Mouse (Mus musculus) heart, adult 18-20 months (tissue): ENCODE measurements around the gene Atat1. TPM values are rescaled to one million over a fixed set of nuclear protein-coding genes. Genes with fewer than 3 reads are reported as not detected.
"Not testable (repeated sequence)": the region's sequence is repeated elsewhere in the genome, so short reads cannot be mapped to it uniquely, and the experiment has no call there.

Source experiments
- DNase-seq, 2 experiments: peaks; one replicate each; pipeline ENCODE4 v3.0.0; 2021 to 2022; ENCODE audit warnings: mixed read lengths in 1 of 2
- long read RNA-seq, 2 experiments: library from polyadenylated mRNA; stranded (forward); transcript quantifications; one replicate each; pipeline ENCODE4 v2.0.0; 2021
- total RNA-seq, 2 experiments: library from RNA; stranded (reverse); gene quantifications; 2 replicates each; pipeline ENCODE4 v1.2.3; 2021

Atat1 gene
- total RNA-seq = 1 to 10 TPM; 5.9 to 6.5 TPM
- long read RNA-seq, experiment 1, partial matches to known transcripts = 0 of 3 reads
- long read RNA-seq, experiment 1, other reads (novel, unspliced or antisense) = 1 of 3 reads
- long read RNA-seq, experiment 2, partial matches to known transcripts = 0 of 2 reads
- long read RNA-seq, experiment 2, other reads (novel, unspliced or antisense) = 1 of 2 reads

DNA sequence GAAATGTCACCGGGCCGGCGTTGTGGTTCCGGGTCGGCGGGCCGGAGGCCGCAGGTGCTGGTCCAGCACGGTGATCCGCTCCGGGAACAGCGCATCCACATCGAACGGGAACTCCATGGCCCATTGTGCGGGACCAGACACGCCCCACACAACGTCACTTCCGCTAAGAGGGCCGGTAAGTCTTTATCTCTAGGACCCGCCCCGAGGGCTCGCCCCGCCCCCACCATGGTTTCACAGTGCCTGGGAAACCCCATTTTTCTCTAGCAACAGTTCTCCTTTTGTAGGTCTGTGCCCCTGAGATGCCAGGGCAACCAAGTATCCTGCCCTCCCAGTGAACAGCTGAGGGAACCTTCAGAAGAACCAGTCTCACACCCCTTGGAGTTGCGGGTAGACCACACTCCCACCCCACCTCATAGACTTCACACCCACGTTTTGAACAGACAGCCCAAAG, at the start of gene Atat1:
TSS of gene Atat1 (minus strand) at position 157 of the 451 bp plus-strand sequence.
- peak; percentile 96 to 97 for DNase-seq

DNA sequence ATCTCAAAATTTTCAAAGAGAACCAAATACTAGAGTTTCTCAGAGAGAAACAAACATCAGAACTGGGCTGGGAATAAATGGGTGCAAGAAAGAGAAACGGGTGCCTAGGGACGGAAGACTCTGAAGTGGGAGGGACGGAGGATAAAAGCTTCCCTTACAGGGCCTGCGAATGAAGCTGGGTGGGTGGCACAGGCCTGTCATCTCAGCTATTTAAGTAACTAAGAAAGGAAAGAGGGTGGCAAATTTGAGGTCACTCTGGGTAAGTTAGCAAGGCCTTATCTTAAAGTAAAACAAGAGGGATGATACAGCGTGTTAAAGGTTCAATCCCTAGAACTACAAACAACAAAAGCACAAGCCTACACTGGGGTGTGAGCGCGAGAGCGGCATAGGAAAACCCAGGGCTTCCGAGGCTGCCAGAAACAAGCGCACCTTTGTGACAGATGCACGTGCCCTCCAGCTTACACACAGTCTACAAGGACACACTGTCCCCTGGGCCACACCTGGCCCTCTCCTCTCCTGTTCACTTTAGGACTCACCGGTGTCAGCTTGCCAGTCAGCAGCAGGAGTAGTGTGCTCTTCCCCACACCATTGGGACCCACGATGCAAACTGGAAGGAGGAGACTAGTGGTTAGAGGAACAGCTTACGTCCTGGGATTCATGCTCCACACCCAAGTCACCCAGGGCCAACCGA, 48.8 kb upstream of the Atat1 start:
- no peak for DNase-seq

DNA sequence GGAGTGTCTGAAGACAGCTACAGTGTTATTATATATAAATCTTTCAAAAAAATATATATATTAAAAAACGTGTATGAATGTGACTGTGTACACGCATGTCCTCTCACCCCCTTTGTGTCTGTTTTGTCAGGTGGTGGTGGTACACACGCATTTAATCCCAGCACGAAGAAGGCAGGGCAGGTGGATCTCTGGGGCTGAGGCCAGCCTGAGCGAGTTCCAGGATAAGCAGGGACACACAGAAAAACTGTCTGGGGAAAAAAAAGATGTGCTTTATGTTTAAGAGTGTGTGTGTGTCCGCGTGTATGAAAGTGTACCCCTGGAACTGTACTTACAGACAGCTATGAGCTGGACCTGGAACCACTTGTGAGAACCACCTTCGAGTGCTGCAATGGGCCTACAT, 44.8 kb upstream of the Atat1 start:
- DNase-seq = no peak

DNA sequence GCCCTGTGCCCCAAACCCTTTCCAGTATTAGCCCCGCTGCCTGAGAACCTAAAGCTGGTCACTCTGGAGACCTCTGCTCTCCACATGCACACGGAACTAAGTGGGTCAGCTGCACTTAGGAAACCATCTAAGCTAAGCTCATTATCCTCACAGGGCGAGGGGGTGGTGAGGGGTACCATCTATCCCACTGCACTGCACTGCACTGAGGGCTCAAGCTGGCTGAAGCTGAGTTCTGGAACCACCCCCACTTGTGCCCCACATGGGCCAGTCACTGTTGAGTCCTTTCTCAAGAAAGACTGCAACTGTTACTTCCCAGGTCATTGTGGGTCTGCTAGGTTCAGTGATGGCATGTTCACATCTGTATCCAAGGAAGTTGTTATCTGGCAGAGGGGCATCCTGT, 42.7 kb upstream of the Atat1 start:
- not testable (repeated sequence) for DNase-seq

DNA sequence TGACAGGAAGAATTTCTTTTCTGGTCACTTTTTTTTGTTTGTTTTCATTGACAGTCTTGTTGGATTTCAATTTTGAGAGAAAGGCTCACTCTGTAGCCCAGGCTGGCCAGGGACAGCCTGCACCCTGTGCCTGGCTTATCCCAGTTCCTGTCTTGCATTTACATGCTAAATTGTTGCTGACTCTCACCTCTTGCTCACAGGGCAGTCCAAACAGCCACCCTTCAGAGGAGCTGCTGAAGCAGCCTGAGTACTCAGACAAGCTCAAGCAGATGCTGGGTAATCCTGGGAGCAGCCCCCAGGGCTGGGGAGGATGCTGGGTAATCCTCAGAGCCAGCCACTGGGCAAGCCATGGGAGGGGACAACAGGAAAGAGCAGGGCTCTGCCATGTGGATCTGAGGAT, 41.1 kb upstream of the Atat1 start:
- DNase-seq = not testable (repeated sequence)

DNA sequence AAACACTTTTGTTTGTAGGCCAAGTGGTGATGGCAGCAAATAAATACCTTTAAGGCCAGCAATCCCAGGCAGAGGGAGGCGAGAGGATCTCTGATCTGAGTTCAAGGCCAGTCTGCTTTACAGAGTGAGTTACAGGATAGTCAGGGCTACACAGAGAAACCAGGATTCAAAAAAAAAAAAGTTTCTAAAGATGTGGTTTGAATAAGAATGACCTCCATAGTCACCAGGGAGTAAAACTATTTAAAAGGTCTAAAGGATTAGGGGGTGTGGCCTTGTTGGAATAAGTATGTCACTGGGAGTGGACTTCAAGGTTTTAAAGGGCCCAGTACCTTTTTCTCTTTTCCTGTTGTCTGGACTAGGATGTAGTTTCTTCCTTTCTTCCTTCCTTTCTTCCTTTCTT, 30.1 kb upstream of the Atat1 start:
- DNase-seq = no peak

DNA sequence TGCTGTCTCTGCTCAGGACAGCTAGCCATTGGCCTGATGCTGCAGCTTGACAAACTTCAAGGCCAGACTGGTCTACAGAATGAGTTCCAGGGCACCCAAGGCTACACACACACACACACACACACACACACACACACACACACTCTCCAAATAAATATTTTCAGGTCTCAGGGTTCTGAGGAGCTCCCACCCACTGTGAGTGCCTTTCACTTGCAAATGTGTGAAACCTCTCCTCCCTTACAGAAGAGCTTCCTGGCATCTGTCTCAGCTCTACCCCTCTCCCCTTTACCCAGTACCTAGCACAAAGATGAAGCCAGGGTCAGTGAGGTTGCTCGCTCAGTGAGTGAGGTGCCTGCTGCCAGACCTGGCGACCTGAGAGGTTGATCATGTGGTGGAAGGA, 29.2 kb upstream of the Atat1 start:
- DNase-seq = no peak

DNA sequence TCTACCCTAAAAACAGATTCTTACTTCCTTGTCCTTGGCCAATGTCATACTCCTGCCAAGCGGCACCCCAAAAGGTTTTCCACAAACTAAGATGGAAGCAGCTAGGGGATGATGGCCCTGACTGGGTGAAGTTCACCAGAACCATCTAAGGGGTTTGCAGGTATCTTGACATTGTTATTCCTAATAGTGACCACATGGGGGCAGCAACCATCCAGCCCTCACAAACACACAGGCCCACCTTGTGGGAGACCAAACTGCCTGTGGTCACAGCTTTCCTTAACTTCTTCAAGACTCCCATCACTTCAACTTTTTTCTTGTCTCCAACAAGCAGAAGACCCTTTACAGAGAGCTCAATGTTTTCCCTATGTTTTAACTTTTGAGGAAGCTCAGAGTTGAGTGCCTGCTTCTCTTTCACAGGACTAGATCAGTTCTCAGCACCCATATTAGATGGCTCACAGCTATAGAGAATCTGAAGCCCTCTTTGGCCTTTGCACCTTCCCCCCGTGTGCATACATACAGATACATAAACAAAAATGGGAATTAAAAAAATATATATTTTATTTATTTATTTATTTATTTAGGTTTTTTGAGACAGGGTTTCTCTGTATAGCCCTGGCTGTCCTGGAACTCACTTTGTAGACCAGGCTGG, 27.9 kb upstream of the Atat1 start:
- peak; percentile 42 to 49 for DNase-seq

DNA sequence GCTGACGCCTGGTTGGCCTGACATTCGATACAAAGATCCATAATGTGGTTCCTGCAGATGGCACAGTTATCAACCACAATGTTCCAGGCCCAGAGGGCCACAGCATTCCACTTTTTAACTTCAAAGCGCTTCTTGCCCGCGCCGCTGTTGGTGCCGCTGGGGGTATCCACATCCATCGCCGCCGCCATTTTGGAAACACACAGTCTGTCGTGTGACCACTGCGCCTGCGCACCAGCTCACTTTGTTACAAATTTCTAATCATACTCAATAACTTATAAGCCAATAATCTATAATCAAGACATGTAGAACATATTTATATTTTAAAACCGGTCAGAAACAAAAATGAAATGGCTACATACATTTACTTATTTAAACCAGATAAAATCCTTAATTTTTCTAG, 25.9 kb upstream of the Atat1 start:
- not testable (repeated sequence) for DNase-seq

DNA sequence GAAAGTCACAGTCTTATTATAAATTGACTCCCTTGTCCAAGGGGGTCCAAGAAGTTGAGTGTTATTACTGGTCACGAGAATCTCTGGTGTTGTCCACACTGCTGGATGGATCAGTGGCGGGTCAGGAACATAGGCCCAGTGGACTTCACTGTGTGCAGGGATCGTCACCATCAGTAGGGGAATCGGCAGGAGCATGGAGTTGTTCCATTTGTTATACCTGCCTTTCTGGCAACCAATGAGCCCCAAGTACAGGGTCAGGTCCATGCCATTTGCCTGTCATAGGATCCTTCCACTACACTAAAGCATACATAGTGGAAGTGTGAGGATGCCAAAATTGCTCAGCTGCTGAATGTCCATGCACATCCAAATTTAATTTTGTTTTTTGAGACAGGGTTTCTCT, 22.7 kb upstream of the Atat1 start:
- DNase-seq = no peak

DNA sequence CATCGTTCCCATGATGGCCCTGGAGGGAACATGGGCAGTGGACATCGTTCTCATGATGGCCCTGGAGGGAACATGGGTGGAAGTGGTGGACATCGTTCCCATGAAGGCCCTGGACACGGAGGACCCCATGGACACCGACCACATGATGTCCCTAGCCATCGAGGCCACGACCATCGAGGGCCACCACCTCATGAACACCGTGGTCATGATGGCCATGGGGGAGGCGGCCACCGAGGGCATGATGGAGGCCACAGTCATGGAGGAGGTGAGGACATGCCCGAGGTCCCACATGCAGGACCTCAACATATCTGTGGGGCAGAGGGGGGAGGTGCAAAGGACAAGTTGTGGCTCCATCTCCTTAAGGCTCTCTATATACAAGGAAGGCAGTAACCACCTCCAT, 20.8 kb upstream of the Atat1 start:
- no peak for DNase-seq

DNA sequence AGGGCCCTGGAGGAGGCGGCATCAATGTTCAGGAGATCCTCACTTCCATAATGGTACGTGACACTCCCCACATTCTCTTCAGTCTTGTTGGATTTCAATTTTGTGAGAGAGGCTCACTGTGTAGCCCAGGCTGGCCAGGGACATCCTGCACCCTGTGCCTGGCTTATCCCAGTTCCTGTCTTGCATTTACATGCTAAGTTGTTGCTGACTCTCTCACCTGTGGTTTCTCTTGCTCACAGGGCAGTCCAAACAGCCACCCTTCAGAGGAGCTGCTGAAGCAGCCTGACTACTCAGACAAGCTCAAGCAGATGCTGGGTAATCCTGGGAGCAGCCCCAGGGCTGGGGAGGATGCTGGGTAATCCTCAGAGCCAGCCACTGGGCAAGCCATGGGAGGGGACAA, 19.7 kb upstream of the Atat1 start:
- DNase-seq = peak in 1 of 2 experiments; percentile 0

DNA sequence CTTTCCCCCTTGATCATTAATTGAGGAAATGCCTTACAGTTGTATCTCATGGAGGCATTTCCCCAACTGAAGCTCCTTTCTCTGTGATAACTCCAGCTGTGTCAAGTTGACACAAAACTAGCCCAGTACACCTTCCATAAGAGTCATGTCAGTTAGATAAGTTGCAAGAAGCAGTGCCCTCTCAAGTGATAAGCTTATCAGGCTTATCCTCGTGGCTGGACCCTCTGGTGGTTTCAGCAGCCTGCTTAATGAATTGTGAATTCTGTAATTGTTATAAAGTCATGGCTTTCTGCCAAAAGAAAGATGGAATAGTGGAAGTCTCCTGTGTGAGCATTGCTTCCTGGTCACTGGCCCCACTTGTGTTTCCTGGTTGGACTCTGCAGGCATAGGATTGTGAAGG, 17.6 kb upstream of the Atat1 start:
- no peak for DNase-seq

DNA sequence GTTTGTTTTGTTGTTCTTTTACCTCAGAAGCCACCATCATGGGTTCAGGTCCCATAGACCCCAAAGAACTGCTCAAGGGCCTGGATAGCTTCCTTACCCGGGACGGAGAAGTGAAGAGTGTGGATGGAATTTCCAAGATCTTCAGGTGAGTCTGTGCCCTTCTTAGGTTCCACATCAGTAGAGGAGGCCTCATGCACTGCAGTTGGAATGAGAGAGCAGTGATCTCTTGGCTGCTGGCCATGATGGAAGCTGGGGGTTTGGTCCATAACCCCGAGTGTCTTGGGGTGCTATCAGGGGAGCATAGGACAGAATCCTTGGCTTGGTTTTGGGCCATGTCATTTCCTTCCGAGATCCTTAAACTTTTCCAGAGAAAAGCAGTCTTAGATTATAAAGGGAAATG, 13.4 kb upstream of the Atat1 start:
- no peak for DNase-seq

DNA sequence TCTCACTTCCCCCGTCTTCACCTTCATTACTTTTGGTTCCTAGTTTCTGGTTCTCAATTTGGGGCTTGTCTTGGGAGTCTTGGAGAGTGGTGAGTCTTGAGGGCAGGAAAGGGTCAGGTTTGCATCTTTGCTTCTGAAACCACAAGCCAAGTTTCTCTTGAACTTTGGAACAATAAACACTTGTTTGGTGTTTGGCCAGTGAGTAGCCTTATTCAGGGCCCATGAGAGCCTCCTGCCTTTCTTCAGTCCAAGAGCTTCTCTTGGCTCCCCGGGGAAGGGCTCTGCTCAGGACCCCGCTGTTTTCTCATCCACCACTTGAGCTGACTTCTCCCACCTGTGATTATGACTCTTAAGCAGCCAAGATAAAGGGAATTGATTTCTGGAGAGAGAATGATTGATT, 12.7 kb upstream of the Atat1 start:
- DNase-seq = no peak

DNA sequence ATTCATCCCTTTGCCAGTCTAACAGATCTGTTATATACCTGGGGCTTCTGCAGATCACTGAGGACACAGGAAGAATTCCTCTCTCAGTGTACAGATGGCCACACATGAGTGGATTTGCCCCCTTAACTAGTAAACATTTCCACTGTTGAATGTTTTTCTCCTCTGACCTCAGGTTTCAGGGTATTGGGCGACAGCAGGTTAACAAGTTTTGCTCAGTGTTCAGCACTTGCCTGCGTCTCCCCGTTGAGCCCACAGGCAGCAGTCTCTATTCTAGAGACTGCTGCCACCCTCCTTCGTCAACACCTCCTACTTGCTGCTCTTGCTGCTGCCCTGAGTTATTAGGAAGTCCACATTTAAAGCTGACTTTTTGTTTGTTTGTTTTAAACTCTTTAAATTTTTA, 11.8 kb upstream of the Atat1 start:
- no peak for DNase-seq

DNA sequence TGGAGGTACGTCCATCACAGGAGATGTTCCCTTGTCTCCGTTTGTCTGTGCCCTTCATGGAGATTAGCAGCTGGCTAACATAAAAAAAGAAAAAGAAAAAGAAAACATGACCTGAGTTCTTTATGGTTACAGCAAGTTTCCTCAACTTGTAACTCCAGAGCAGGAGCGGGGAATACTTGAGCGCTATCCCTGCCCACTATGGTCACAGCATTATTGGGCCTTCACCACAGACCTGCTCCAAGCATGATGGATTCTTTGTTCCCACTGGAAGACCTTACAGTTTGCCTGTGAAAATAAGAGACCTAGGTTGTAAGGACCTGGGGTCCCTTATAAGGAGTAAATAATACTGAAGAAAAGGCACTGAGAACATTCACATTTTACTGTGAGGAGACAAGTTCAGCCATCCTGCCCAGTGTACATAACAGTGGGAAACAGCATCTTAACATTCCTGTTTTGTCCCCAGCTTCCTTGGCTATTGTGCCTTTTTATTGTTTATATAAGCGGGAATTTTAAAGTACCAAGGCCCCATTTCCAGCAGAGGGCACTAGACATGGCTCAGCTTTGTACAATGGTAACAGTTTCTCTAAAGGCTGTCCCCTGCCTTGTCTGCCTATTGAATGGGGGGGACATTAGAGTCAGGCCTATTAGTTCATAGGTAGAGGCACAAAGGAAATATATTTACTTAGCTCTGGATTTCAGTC, 11.1 kb upstream of the Atat1 start:
- peak; percentile 36 to 47 for DNase-seq

DNA sequence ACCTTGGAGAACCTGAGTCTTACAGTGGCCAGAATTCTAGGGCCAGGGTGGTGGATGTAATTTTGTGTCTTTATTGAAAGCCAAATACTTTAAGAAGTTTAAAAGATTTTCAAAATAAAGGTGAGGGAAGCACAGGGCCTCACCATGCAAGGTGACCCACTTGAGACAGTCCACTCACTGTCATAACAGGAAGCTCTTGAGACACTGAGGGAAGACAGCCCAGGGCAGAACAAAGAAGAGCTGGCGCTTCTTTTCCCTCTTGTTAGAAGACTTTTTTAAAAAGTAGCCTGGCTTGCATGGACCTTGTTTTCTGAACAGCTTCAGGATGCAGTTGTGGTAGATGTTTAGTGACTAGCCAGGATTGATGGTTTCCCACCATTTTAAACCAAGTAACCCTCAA, 10.5 kb upstream of the Atat1 start:
- no peak for DNase-seq

DNA sequence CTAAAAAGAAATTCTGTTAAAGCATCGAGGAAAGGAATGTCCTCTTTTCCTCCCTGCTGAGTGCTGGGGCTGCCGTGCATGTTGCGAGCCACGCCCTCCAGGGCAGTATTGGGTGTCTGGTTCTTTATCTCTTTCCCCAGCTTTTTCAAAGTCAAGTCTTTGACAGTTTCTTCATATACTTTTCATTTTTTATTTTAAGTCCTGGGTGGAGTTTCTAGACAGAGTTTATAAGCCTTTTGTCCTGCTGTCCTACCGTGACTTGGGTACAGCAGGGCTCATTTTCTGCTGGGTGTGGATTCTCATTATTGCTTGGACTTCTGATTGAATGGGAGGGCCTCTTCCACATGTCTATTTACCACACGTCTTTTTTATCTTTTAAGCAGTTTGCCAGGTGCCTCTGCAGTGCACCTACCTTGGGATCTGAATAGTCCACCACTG, 10.0 kb upstream of the Atat1 start:
- no peak for DNase-seq

DNA sequence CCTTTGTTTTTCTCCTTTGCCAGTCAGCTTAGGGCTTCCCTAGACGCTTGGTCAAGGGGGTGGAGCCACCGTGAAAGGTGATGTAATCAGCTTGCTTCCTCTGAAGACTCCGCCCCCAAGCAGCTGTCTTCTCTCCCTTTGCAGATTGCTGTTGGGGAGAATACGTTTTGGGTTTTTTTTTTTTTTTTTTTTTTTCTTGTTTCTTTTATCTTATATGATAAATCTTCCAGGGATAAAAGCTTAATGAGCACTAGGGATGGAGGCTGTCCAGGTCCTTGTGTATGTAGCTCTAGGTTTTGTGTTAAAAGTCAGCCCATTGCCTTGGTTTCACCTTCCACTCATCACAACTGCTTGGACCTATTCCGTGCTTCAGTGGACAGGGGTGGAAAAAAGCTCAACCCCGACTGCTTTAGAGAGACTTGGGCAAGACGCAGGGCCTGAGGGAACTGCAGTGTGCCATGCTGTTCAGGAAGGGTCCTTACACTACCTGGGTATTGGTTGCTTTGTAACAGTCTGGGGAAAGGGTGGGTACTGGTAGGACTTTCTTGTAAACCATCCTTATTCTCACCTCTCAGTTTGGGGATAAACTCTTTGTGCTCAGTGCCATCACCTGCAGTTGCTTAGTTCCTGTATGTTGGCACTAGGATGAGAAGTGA, 9.3 kb upstream of the Atat1 start:
- DNase-seq = peak; percentile 97 to 98

DNA sequence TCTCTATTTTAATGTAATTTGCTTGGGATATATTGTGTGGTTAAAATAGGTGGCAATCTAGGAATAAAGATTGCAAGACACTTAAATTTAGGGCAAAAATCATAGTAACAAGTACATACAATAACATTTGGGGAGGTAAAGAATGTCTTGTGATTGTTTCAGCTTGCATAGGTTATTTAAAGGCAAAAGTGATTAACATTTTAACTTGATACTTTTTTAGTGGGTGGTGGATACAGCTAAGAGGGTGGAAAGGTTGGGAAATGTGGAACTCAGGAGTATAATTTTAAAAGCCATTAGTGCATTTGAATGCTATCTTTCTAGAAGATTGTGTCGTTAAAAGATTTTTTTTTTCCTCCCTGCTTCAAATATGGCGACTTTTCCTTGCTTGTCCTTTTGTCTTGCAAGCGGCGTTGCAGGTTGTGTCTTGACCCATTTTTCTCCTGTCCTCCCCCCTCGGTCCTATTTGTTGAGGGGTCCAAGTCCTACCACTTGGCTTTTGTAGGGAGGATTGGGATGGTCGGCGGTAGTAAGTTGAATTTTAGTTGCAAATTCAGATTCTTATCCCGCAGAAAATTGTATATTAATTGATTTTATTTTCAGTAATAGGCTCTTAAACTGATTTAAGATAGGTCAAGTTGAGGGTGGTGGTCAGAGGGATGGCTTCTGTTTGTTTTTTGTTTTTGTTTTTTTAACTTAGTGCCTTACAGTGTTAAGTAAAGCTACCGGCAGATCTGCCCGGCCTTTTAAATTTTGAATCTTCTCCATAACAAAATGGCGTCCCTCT, 8.6 kb upstream of the Atat1 start:
- peak; percentile 55 to 75 for DNase-seq
